Mouse (Mus musculus): ENCODE measurements around the gene Scgb1b24. TPM values are rescaled to one million over a fixed set of nuclear protein-coding genes. Genes with fewer than 3 reads are reported as not detected.

The Scgb1b24 gene
- not detected for total RNA-seq (2021)

- no peak for DNase-seq
- intact Hi-C loops (cut with DNase I): no loop called here
Observed at GRCm38 (mm10) chr7:33743499-33743898, at the start of gene Scgb1b24. TSS of gene Scgb1b24 (plus strand) at chr7:33743799.

GRCm38 (mm10) chr7:33739212-33739611, 4.4 kb upstream of the Scgb1b24 start, which contains the start of gene Scgb2b24:
TSS of gene Scgb2b24 (minus strand) at chr7:33739312.
- no peak for DNase-seq
- intact Hi-C loops (cut with DNase I): no loop called here

Other genes with a start within 250 kb of the Scgb1b24 start
- not detected for gene Scgb2b21, start 223.3 kb upstream of the Scgb1b24 start, total RNA-seq (2021)
- gene Scgb2b24, start 4.5 kb upstream of the Scgb1b24 start, total RNA-seq (2021): not detected
- gene Scgb2b26, start 201.2 kb downstream of the Scgb1b24 start, total RNA-seq (2021): not detected